Mouse (Mus musculus): ENCODE results near the gene Rgs12.

Gene Rgs12

GRCm38 (mm10) chr5:34948861-34949760 lies at the start of gene Rgs12:
Rgs12 (plus strand) TSS chr5:34949445.
- peak; percentile 90 for DNase-seq (ENCODE audit: low spot score)

- DNase-seq (ENCODE audit: low spot score) = no peak
Measured at GRCm38 (mm10) chr5:34899787-34900469, 49.3 kb upstream of the Rgs12 start.

GRCm38 (mm10) chr5:34902371-34902770 lies 46.9 kb upstream of the Rgs12 start:
- no peak for DNase-seq (ENCODE audit: low spot score)

GRCm38 (mm10) chr5:34902811-34903385 lies 46.3 kb upstream of the Rgs12 start:
- DNase-seq (ENCODE audit: low spot score) = peak; percentile 31

GRCm38 (mm10) chr5:34904412-34904811 lies 44.8 kb upstream of the Rgs12 start:
- DNase-seq (ENCODE audit: low spot score) = no peak

GRCm38 (mm10) chr5:34907230-34907629 lies 42.0 kb upstream of the Rgs12 start:
- DNase-seq (ENCODE audit: low spot score) = no peak

GRCm38 (mm10) chr5:34907910-34908725 lies 41.1 kb upstream of the Rgs12 start, which contains the start of gene Msantd1:
Msantd1 (plus strand) TSS chr5:34908012.
- DNase-seq (ENCODE audit: low spot score) = no peak

GRCm38 (mm10) chr5:34908726-34909633 lies 40.3 kb upstream of the Rgs12 start:
- no peak for DNase-seq (ENCODE audit: low spot score)

GRCm38 (mm10) chr5:34909634-34910503 lies 39.4 kb upstream of the Rgs12 start:
- DNase-seq (ENCODE audit: low spot score) = no peak

- DNase-seq (ENCODE audit: low spot score) = no peak
Measured at GRCm38 (mm10) chr5:34910504-34910815, 38.8 kb upstream of the Rgs12 start.

- DNase-seq (ENCODE audit: low spot score) = peak; percentile 27
Measured at GRCm38 (mm10) chr5:34915801-34916200, 33.4 kb upstream of the Rgs12 start.

GRCm38 (mm10) chr5:34917234-34917655 lies 32.0 kb upstream of the Rgs12 start:
- DNase-seq (ENCODE audit: low spot score) = no peak

GRCm38 (mm10) chr5:34918785-34919184 lies 30.5 kb upstream of the Rgs12 start:
- DNase-seq (ENCODE audit: low spot score) = no peak

- DNase-seq (ENCODE audit: low spot score) = no peak
Measured at GRCm38 (mm10) chr5:34922531-34922930, 26.7 kb upstream of the Rgs12 start.

GRCm38 (mm10) chr5:34923920-34924319 lies 25.3 kb upstream of the Rgs12 start:
- no peak for DNase-seq (ENCODE audit: low spot score)

GRCm38 (mm10) chr5:34924519-34924918 lies 24.7 kb upstream of the Rgs12 start:
- no peak for DNase-seq (ENCODE audit: low spot score)

GRCm38 (mm10) chr5:34927648-34928047 lies 21.6 kb upstream of the Rgs12 start:
- no peak for DNase-seq (ENCODE audit: low spot score)

GRCm38 (mm10) chr5:34930151-34930975 lies 18.9 kb upstream of the Rgs12 start:
- no peak for DNase-seq (ENCODE audit: low spot score)

- no peak for DNase-seq (ENCODE audit: low spot score)
Measured at GRCm38 (mm10) chr5:34931091-34931490, 18.2 kb upstream of the Rgs12 start.

Measured in testis, postnatal 14 days (tissue).